Mouse (Mus musculus) hindbrain, embryonic 11.5 days (tissue): ENCODE measurements around the gene Zc3h8. TPM values are rescaled to one million over a fixed set of nuclear protein-coding genes. Genes with fewer than 3 reads are reported as not detected.

Source experiments
- polyA plus RNA-seq: library from polyadenylated mRNA; unstranded; fragments of >200 nt; fragmentation: Nextera tagmentation; extraction: Ambion mirVana; gene quantifications from 2 replicates; pipeline ENCODE4 v1.2.1, GENCODE M21; 2014

The Zc3h8 gene
- polyA plus RNA-seq, 1 experiment from 2014 or later = 9.4 TPM

Other genes starting within 250 kb of the Zc3h8 start
- 4.4 and 5.0 TPM in 2 replicates for gene Mertk, start 245.1 kb downstream of the Zc3h8 start, polyA plus RNA-seq
- 29.9 and 33.6 TPM in 2 replicates for gene Tmem87b, start 126.0 kb downstream of the Zc3h8 start, polyA plus RNA-seq
- 2.1 TPM in 2 replicates for gene Fbln7, start 81.1 kb downstream of the Zc3h8 start, polyA plus RNA-seq
- gene Zc3h6, start 23.3 kb upstream of the Zc3h8 start, polyA plus RNA-seq = 1.8 and 2.2 TPM in 2 replicates
- gene Gm10762, start 23.6 kb upstream of the Zc3h8 start, polyA plus RNA-seq = 19.8 and 20.0 TPM in 2 replicates
- gene Vinac1, start 104.1 kb upstream of the Zc3h8 start, polyA plus RNA-seq = 0.12 and 0.17 TPM in 2 replicates
- 17.1 and 18.9 TPM in 2 replicates for gene Ttl, start 121.9 kb upstream of the Zc3h8 start, polyA plus RNA-seq
- gene Polr1b, start 156.9 kb upstream of the Zc3h8 start, polyA plus RNA-seq = 16.7 and 19.7 TPM in 2 replicates
- gene Chchd5, start 185.6 kb upstream of the Zc3h8 start, polyA plus RNA-seq = 26.0 and 27.8 TPM in 2 replicates